15 mouse cellular contexts compared by ENCODE assay signal in the genomic region with DNA sequence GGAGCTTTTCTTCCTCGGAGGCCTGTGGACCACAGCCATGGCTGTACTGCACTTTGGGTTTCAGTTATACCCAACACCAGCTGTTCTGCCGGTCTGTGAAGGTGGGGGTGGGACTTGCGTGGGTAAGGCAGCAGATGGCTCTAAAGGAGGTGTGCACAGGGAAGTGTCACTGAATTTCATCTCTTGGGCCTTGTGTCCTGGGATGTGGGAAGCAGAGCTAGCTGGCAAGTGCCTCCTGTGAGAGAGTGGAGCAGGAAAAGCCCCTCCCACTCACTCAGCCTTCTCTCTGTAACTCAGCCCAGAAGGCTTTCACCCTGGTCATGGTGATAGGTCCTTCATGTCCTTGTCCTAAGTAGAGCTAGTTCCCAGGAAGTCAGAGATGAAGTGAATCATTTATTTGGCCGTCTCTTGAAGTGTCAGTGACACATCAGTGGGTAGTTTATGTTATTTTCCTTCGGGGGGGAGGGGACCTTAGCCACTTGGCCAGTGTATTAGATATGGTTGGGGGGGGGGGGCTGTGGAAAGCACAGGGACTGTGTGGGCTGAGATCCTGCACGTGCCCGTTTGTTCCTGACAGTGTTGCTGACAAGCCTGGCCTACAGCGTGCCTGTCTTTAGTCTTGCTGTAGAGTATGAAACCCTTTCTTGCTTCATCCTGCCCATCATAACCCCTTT. TPM values are rescaled to one million over a fixed set of nuclear protein-coding genes. Genes with fewer than 3 reads are reported as not detected.
DNase-seq lines count a peak whose midpoint lies in the region; ATAC-seq lines count a peak whose summit lies in the region.
"Had no signal": no experiment of that assay in that cellular context is flagged by ENCODE, and none has a peak within 500 bp of the region (broad histone marks: within the 10 kb centered on the region; RNA-seq: fewer than 3 reads in every experiment).

No protein-coding gene starts in this region.

- H3K4me3 ChIP-seq in forebrain, embryonic 13.5 days = no peak overlapping the region
- no peak overlapping the region for H3K4me3 ChIP-seq in forebrain, embryonic 15.5 days
- no peak overlapping the region for H3K4me3 ChIP-seq in lung, embryonic 16.5 days (ENCODE audit: low read length)
- H3K4me3 ChIP-seq: embryonic facial prominence, embryonic 13.5 days had no signal

- no peak for ATAC-seq in forebrain, embryonic 13.5 days
- ATAC-seq in forebrain, embryonic 15.5 days (replicated peaks) = no peak
- ATAC-seq in lung, embryonic 16.5 days (ENCODE audit: low read depth) = peak; percentile 67
- ATAC-seq: inflammation-experienced regulatory T-cells, adult 6 months had no signal

- no peaks in the 10 kb centered on the region for H3K27me3 ChIP-seq in forebrain, embryonic 13.5 days
- H3K27me3 ChIP-seq in forebrain, embryonic 15.5 days = no peaks in the 10 kb centered on the region
- no peaks in the 10 kb centered on the region for H3K27me3 ChIP-seq in lung, embryonic 16.5 days (ENCODE audit: control insufficient read depth, insufficient read depth, low read depth, low read length)
- H3K27me3 ChIP-seq: embryonic facial prominence, embryonic 13.5 days had no signal

- H3K9ac ChIP-seq in forebrain, embryonic 13.5 days = no peak overlapping the region
- no peak overlapping the region for H3K9ac ChIP-seq in forebrain, embryonic 15.5 days (replicated peaks)
- no peak overlapping the region for H3K9ac ChIP-seq in lung, embryonic 16.5 days (ENCODE audit: low read length)
- H3K9ac ChIP-seq: embryonic facial prominence, embryonic 13.5 days had no signal

- H3K9me3 ChIP-seq in forebrain, embryonic 13.5 days (replicated peaks) = no peaks in the 10 kb centered on the region
- no peaks in the 10 kb centered on the region for H3K9me3 ChIP-seq in forebrain, embryonic 15.5 days
- H3K9me3 ChIP-seq in lung, embryonic 16.5 days (ENCODE audit: control insufficient read depth, low read length) = no peaks in the 10 kb centered on the region
- H3K9me3 ChIP-seq: embryonic facial prominence, embryonic 13.5 days had no signal

- 0 out of 2 replicates have a peak, but pooled peaks cover 3% of the 10 kb centered on the region for H3K4me1 ChIP-seq in forebrain, embryonic 13.5 days
- H3K4me1 ChIP-seq in forebrain, embryonic 15.5 days = peaks cover 4% of the 10 kb centered on the region; the same call in 1 of the 2 replicates
- 0 out of 2 replicates have a peak, but pooled peaks cover 3% of the 10 kb centered on the region for H3K4me1 ChIP-seq in lung, embryonic 16.5 days (replicated peaks; ENCODE audit: control insufficient read depth, insufficient read depth, low read length)

- 89% methylated on average over 8 of the region's 8 CpGs for WGBS in forebrain, embryonic 13.5 days
- 82% methylated on average over 8 of the region's 8 CpGs for WGBS in forebrain, embryonic 15.5 days
- WGBS in lung, embryonic 16.5 days = 70% methylated on average over 8 of the region's 8 CpGs

- H3K4me2 ChIP-seq in forebrain, embryonic 13.5 days = no peak overlapping the region
- H3K4me2 ChIP-seq in forebrain, embryonic 15.5 days (replicated peaks) = no peak overlapping the region
- H3K4me2 ChIP-seq in lung, embryonic 16.5 days (ENCODE audit: low read depth, low read length) = no peak overlapping the region
- H3K4me2 ChIP-seq: embryonic facial prominence, embryonic 13.5 days; heart, embryonic 11.5 days; midbrain, embryonic 11.5 days had no signal

- H3K36me3 ChIP-seq in forebrain, embryonic 13.5 days (ENCODE audit: poor library complexity, severe bottlenecking) = peaks cover 84% of the 10 kb centered on the region
- peaks cover 60% of the 10 kb centered on the region for H3K36me3 ChIP-seq in forebrain, embryonic 15.5 days
- H3K36me3 ChIP-seq in lung, embryonic 16.5 days (ENCODE audit: control insufficient read depth, insufficient read depth, low read length) = peaks cover 50% of the 10 kb centered on the region

- no peak for DNase-seq in lung, postnatal 25 days (ENCODE audit: low spot score)
- peak; percentile 83 for DNase-seq in layer of hippocampus, adult 9-11 months
- peak; percentile 65 to 87 for DNase-seq in right cerebral cortex, postnatal 36 days (ENCODE audit: low spot score in 2 of 2)
- no peak for DNase-seq in cerebellum, postnatal 36 days
- DNase-seq in kidney, adult 8-10 months = no peak
- DNase-seq: cerebellum, adult 11-12 months; kidney, postnatal 14 days; lung, postnatal 14 days had no signal

- H3K27ac ChIP-seq in forebrain, embryonic 13.5 days = peak overlapping the region; percentile 14
- H3K27ac ChIP-seq in forebrain, embryonic 15.5 days (replicated peaks) = no peak overlapping the region
- no peak overlapping the region for H3K27ac ChIP-seq in lung, embryonic 16.5 days (ENCODE audit: low read length)
- H3K27ac ChIP-seq: embryonic facial prominence, embryonic 13.5 days had no signal

RNA-seq across cellular contexts. Expression of gene Sntb2, which starts 15.7 kb away (rescaled TPM):
- 3.6 and 4.1 TPM in 2 replicates for polyA plus RNA-seq in forebrain, embryonic 13.5 days (2015; fragmentation: Nextera tagmentation; extraction: Ambion mirVana)
- 3.7 and 4.3 TPM in 2 replicates for polyA plus RNA-seq in forebrain, embryonic 15.5 days (2015; fragmentation: Nextera tagmentation; extraction: Ambion mirVana)
- 15.0 and 15.7 TPM in 2 replicates for polyA plus RNA-seq in lung, embryonic 16.5 days (2015; fragmentation: Nextera tagmentation; extraction: Ambion mirVana)

RNA-seq across cellular contexts. Expression of gene Utp4, which starts 26.4 kb away (rescaled TPM):
- polyA plus RNA-seq in forebrain, embryonic 13.5 days (2015; fragmentation: Nextera tagmentation; extraction: Ambion mirVana) = 49.4 and 53.6 TPM in 2 replicates
- polyA plus RNA-seq in forebrain, embryonic 15.5 days (2015; fragmentation: Nextera tagmentation; extraction: Ambion mirVana) = 49.1 and 49.4 TPM in 2 replicates
- 54.4 and 59.7 TPM in 2 replicates for polyA plus RNA-seq in lung, embryonic 16.5 days (2015; fragmentation: Nextera tagmentation; extraction: Ambion mirVana)

RNA-seq across cellular contexts. Expression of gene Has3, which starts 49.8 kb away (rescaled TPM):
- polyA plus RNA-seq in forebrain, embryonic 13.5 days (2015; fragmentation: Nextera tagmentation; extraction: Ambion mirVana) = 0.65 and 0.89 TPM in 2 replicates
- 0.89 and 0.95 TPM in 2 replicates for polyA plus RNA-seq in forebrain, embryonic 15.5 days (2015; fragmentation: Nextera tagmentation; extraction: Ambion mirVana)
- 0.23 and 0.24 TPM in 2 replicates for polyA plus RNA-seq in lung, embryonic 16.5 days (2015; fragmentation: Nextera tagmentation; extraction: Ambion mirVana)

Comparison
In these comparisons a context has a peak if more than half of its experiments do, and no peak if none do; other contexts are left out.
1. DNase-seq: peak in layer of hippocampus, adult 9-11 months (single experiment) and right cerebral cortex, postnatal 36 days (2 of 2); none in lung, postnatal 25 days (single experiment), cerebellum, postnatal 36 days (0 of 2) and kidney, adult 8-10 months (0 of 2).